Mouse (Mus musculus) gastrocnemius, postnatal 25 days (tissue): Measurements from ENCODE around the gene Cd69. TPM values are rescaled to one million over a fixed set of nuclear protein-coding genes. Genes with fewer than 3 reads are reported as not detected.

Source experiments
- DNase-seq: peaks from one replicate; pipeline ENCODE4 v3.0.0; 2022
- long read RNA-seq, 2 experiments: library from polyadenylated mRNA; stranded (forward); transcript quantifications; one replicate each; pipeline ENCODE4 v2.0.0; 2021
- total RNA-seq, 2 experiments: library from RNA; stranded (reverse); gene quantifications; 1 replicate in 1 of 2; 2 replicates in 1 of 2; pipeline ENCODE4 v1.2.3; 2021

Cd69 gene
- under 1 TPM in 1 of 2 experiments, not detected in 1; 0.19 TPM for total RNA-seq
- long read RNA-seq, experiment 1, result 0 reads
- long read RNA-seq, experiment 2, result 0 reads

DNA sequence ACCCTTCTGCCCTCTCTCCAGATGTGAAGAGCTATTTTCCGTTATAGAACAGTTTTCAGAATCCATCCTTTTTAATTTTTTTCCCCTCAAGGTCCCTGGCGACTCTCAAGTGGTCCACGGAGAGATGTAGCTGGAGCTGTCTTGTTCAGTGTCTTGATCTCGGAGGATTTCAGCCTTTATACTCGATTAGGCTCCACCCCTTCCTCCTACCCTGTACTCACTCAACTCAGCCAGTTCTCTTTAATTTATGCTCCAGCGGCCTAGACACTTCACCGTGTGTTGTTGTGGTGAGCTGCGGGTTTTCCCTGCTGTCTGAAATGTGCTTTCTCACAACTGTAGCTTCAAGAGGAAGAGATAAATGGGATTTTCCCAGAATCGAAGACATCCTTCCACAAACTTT is at the start of gene Cd69:
Gene Cd69 (minus strand): TSS at position 217 of the 400 bp plus-strand sequence.
- DNase-seq, result no peak

DNA sequence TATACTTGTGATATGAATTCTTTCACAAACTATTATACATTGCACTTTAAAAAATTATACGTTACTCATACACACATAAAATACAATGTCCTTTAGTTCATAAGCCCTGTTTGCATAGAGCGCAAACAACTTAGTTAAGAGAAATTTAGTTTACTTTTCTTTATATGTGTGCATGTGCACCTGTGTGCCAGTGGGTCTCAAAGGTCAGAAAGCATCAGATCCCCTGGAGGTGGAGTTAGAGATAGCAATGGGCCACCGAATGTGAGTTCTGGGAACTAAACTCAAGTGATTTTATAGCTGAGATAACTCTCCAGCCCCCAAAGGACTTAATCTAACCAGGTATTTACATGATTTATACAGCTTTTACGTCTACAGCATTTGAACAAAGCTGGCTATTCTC is 44.1 kb upstream of the Cd69 start:
- no peak for DNase-seq

DNA sequence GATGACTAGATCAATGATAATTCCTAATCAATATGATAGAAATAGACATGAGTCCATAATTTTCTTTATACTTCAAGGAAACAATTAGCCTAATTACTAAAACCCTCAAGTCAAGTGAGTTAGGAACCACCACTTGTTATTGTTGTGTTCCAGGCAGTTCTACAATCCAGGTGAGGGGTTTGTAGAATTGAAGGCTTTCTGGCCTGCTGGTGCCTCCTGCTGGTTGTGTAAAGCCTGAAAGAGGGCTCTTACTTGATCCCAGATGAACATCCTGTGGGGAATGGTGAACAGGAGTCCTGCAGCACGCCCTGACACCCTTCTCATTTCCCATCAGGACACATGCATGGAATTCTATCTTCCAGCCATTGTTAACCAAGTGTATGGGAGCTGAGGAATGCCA is 43.2 kb upstream of the Cd69 start:
- no peak for DNase-seq

DNA sequence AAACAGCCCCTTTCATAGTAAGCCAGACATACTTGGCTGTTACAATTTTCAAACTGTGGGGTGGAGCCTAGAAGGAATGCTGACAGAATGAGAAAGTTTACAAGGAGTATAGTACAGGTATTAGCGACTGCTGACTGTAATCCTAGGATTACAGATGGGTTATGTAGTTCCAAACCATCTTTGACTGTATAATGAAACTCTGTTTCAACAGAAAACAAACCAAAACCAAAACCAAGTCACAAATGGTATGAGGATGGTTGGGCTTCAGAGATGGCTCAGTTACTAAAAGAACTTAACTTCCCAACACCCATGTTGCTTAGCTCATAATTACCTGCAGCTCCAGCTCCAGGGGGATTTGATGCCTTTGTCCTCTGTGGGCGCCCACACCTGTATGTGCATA is 41.2 kb upstream of the Cd69 start:
- DNase-seq, result no peak

DNA sequence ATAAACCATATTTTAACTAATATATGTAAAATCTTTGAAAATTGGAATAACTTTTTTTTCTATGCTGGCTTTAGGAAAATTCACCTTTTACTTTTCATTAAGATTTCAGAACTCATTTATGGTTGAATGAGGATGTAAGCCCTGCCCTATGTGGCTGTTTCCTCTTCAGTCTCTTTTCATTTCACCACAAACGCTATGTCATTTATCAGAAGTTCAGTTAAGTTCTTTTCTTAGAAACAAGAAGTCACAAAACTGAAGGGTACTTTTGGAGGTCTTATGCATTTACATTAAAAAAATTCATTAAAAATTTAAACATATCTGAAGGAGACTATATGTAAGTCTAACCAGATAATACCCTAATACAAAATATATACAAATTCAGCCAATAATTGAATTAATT is 40.5 kb upstream of the Cd69 start:
- no peak for DNase-seq

DNA sequence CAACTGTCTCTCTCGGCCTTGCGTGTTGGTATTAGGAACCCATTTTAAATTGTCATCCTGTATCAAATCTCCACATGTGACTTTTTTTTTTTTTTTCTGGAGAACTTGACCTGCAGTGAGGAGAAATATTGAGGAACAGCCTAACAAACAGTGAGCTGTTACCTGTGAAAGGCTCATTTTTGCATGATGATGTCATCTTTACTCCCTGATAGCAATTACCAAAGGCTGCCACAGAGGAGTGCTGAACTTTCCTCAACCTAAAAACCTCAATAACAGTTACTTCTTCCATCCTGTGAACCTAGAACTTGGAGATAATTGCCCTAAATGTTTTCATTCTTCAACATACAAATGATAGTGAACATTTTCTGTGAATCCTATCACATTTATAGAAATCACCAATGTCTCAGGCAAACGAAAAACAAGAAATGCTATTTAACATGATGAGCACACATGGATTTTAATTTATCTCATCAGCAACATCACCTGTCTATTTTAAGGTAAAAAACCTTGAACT is 39.5 kb upstream of the Cd69 start:
- no peak for DNase-seq

DNA sequence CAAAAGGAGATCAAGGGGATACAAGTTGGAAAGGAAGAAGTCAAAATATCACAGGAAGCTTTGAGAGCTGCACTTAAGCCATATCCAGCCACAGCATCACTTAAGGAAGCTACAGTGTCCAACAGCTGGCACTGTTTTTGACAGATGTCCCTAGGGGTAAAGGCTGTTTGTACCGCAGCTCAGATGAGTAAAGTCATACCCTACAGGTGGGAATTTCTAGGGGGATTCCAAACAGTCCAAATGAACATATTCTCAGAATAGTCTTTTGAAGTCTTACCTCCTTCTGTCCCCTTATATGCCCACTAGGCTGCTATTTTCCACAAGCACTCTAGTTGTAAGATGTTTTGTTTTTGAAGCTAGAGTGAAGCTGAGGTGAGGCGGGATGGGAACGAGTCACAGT is 37.3 kb upstream of the Cd69 start:
- no peak for DNase-seq

DNA sequence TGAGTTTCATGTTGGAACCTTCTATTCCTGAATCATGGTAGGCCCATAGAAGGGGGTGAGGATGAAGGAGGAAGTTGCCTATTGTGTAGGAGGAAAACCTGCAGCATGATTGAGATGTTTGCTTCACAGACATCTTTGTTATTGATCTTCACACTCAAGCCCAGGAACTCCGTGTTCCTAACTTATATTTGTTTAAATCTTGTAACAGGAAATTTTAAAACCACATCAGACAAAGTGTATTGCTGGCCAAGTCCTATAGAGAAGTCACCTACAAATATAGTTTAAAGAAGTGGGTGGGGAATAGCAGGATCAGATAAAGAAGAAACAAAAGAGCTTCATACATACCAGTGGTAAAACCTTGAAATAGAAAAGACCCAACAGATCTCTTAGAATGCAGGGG is 28.9 kb upstream of the Cd69 start:
- no peak for DNase-seq

DNA sequence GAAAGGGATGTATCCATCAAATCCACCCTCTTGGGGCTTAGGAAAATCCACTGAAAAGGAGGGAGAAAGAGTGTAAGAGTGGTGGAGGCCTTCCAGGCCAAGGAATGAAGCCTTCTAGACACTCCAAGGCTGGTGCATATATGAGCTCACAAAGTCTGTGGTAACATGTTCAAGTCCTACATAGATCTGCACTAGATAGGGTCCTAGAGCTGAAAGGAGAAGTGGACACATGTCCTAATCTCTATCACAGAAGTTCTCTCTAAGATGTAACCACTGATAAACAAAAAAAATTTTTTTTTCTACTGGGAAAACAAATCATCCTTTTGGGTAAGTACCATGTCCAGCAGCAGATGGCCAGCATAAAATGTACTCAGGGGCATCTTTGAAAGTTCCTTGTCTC is 13.5 kb upstream of the Cd69 start:
- no peak for DNase-seq

DNA sequence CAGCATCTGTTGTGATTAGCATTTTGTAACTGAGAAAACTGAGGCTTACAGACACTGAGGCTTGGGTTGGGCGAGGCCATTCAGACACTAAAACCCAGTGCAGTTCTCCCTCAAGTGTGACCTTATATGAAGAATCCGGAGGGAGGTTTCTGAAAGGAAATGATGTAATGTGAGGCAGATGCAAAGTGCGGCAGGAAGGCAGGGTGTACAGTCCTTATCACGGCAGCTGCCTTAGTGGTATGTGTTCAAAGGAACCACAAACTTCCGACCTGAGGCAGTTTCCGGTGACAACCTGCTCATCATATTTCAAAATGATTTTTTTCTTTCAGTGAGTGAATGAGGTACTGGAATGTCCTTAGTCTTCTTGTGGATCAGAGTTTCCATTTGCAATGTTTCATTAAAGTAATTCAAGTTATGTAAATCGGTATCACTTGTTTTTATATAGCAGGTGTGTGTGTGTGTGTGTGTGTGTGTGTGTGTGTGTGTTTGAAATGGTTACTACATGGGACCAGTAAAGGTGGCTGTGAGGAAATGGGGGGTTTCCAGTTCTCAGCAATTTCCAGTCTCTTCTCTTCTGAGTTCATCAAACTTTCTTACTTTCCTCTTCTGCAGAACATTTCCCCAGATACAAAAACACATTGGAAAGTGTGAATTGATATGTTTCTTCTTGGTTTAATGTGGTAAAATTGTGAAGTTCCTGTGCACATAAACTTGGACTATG is 9.3 kb upstream of the Cd69 start:
- peak; percentile 11 for DNase-seq

DNA sequence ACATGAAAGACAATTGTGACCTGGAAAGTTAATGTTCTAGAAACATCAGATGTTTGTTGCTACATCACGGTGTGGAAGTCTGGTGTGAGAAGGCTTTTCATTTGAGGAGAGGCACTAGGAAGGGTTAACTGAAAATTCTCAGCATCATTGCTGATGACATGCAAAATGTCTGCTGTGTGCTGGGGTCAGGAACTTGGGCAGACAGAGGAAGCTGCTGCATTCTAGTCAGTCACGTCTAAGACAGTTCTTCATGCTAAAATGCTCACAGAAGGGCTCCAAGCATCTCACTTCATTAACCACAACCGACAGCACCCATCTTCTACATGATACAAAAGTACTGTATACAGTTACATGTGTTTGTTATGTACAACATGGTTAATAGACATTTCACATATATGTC is 8.0 kb upstream of the Cd69 start:
- DNase-seq, result no peak

DNA sequence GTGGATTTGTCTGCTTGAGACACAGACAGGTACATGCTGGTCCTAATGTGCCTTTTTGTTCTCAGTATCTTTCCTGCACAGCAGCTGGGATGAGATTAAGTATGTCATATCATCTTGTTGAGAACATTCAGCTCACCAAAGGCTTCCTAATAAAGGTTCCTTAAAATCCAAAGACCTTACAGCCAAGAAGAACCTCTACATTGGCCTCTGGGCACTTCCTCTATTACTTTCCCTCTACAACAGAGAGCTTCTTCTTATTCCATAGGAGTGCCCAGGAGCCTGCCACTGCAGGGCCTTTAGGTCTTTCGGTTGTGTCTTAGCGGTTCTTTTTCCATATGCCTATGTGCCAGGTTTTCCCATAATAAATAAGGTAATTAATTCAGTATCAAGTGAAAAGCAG is 1.2 kb upstream of the Cd69 start:
- DNase-seq, result no peak

DNA sequence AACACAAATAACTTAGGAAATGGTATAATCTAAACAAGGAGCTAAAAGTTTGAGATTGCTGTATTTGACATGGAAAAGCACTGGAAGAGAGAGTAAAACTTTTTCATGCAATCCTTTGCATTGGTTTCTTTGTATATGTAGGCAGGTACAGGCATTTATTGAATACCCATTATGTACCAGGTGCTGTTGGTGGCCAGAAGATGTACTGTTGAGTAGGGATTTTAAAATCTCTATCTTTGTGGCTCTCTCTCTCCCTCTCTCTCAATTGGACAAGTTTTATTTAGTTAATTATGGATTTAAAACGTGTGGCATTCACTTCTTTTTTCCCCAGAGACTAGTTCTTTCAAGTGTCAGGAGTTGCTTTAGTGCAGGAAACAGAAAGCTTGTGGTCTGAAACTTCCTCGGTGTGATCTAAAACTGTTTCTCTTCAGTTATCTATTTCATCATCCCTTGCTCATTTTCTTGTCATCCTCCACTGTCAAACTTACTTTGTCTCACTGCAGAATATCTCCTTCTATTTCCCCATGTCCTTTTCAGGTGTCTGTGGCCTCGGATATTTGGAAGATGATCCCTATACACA is 478 bp upstream of the Cd69 start:
- no peak for DNase-seq

DNA sequence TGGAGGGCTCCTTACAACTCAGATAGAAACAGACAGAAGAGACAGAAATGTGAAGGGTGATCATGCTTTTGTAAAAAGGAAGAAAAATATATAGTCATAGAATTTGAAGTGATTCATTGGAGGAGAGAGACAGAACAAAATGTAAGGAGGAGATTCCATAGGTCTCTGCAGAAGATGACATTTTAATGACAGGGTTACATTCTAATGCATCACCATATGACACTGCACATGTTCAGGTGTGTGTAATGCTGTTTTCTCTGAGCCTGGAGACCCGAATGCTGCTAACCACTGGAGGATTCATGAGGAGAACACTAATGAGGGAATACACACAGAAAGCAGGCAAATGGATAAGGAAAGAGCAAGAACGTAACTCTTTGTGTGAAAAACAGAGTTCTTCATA is 760 bp downstream of the Cd69 start:
- no peak for DNase-seq

DNA sequence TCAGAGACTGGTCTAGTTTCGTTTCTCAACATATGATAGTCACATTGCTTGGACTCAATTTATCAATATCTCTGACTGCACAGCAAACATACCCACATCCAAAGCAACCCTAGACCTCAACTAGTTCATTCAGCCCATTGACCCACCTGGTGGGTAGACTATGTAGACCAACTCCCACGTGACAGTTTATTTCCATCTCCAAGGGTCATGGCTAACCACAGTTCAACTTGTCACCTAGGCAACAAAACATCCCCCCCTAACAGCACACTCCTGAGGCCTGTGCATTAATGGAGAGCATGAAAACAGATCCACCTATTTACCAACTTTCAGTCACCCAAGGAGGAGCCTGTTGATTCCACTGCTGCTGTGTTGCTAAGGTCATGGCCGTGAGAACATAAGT is 1.6 kb downstream of the Cd69 start:
- no peak for DNase-seq

DNA sequence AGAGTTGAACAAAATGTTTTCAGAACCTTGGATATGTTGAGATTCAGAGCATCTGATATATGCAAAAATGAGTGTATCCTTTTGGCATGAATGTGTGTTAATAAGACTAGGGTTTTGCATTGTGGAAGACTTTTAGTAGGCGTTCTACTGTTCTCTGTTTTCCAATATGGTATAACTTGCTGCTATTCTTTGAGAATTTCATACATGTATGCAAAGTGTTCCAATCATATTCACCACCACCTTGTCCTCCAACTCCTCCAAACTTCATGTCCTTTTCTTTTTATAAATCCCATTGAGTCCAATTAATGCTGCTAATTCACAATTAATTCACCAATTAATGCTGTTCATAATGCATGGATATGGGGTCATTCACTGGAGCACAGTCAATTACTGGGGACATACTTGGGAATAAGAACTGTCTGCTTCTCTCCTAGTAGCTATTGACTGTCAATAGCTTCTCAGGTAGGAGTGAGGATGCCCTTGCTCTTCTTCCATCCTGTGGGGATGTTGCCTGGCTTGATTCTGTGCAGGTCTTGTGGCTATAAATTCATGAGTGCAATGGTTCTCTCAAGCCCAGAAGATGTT is 8.7 kb downstream of the Cd69 start:
- DNase-seq, result no peak

DNA sequence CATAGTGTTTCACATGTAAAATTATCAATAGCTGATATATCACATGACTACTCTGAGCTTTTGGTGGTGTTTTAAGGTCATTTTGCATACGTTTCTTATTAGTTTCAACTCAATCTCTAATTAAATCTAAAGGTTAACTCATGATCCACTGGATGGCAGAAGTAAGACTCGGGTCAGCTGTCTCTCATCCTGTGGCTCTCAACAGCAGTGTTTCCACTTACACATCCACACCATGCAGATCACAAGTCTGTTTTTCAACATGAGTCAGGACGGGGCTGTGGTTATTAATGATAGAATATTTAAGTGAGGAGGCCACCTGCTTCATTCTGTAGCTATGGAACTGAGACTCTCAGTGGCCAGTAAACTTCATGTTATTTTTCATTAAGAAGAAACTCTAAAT is 9.4 kb downstream of the Cd69 start:
- no peak for DNase-seq

DNA sequence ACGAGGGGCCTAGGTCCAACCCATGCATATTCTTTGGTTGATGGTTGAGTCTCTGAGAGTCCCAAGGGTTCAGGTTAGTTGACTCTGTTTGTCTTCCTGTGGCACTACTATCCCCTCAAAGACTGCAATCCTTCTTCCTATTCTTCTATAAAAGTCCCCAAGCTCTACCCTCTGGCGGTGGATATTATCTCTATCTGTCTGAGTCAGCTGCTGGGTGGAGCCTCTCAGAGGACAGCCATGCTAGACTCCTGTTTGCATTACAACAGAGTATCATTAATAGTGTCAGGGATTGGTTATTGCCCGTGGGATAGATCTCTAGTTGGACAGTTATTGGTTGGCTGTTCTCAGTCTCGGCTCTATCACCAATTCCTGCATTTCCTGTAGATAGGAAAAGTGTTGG is 14.3 kb downstream of the Cd69 start:
- no peak for DNase-seq

DNA sequence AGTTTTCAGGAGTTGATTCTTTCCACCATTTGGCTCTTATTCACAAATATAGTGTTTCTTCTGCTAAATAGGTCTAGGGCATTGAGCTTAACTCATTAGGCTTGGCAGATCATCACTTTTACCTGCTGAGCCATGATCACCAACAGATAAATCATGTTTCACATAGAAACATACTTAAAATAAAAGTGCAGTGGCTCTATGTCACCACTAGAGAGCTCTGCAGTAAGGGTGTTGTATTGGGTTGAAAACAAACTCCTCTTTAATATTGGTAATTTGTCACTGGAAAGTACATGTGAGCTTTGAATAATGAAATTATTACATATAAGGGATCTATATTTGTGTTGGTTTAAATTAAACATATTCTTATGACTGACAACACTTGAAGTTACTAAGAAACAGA is 15.2 kb downstream of the Cd69 start:
- DNase-seq, result no peak

DNA sequence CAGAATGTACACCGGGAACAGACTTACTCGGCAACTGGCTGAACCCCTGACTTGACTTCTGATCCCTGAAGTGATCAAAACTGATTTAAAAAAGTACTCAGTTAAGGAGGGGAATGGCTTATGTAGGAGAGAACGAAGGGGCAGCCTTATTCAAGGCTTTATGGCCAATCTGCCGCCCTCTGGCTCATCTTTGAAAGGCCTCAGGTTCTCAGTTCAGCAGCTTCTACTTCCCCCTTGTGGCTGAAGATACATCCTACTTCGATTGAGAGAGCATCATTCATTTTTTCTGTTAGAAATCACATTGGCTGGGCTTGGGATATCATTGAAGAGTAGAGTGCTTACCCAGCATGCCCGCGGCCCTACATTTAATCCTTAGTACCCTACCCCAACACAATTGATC is 19.2 kb downstream of the Cd69 start:
- no peak for DNase-seq

DNA sequence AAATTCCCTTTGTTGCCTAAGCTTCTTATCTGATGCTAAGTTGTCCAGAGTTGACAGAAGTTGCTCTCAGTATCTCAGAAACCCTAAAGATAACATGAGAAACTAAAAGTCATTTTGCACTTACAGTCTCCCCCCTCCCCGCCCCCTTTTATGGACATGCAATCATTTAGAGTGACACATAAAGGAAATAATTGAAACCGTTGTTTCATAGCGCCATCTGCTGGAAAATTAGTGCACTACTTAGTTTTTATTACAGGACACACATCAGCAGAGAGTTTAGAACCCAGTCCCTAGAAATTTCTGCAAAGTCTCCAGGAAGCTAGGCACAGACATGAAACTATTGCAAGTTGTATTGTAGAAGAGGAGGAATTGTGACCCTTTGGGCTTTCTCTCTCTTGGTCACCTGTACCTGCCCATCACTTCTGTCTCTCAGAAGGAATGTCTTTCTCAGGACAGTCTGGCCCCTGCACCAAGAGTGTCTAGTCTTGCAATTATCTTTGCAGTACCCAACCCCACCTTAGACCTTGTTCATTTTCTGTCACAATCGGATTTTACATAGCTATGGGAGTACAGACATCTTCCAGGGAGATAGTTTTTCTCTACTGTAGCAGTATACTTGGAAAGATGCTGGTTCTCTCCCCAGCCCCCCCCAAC is 20.2 kb downstream of the Cd69 start:
- DNase-seq, result no peak

DNA sequence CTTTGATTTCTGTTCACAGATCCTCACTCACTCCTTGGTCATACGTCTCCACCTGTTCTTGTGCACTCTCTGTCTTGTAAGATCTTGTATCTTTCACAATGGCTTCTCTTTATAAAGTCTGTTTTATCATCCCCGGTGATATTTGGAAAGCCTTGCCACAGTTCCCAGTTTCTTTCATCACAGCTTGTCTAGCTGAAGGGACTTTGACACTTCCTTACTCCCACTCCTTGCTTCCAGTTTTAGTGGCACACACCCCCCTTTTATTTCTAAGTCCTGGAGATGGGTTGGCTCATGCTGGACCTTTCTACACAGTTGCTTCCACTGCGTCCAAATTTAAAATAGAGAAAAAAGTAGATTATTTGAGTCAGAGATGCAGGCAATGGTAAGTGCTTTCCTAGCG is 20.9 kb downstream of the Cd69 start:
- DNase-seq, result no peak

DNA sequence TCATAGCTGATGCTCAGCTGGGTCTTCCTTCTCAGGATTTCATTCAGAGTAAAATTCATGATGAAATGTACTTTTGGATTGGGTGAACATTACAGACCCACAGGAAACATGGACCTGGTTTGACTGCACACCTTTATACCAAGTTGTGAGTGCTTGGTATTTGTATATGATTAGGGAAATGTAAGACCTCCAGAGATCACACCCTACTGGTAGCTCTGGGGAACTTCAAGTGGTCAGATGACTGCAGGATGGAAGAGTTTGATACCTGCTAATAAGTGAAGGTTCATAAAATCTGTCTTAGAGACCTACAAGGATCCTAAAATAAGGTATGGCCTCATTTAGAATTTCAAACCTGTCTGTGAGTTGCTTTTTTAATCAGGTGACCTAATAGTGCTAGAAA is 27.0 kb downstream of the Cd69 start:
- DNase-seq, result no peak
